Mouse (Mus musculus): ENCODE data around the gene Polh.
A peak's percentile ranks its signal among the peaks of the same experiment; 100 is the strongest.

The Polh gene

DNA sequence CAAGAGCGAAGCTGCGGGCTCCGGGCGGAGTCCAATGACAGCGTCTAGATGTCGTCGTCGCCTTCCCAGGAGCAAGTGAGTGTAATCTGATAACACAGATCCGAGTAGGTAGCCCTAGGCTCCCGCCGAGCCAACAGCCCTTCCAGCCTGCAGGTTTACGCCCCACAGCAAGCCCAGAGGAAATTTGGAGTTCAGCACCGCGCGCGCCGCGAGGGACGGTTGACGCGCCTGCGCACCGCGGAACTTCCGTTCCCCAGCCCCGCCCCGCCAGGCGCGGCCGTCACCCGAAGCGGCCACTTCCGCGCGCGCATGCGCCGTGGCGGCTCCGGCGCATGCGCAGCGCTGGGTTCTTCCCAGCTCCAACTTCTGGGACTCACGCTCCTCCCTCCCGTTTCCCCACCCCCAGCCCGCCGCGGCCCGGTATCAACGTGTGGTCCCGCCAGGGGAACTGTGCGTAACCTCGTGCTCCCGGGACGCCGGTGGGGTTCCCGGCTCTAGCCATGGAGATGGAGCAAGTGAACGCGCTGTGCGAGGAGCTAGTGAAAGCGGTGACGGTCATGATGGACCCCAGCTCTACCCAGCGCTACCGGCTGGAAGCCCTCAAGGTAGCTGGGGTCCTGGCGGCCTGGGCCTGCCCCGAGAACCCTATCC is at the start of gene Polh, which contains the start of gene Xpo5:
Polh (minus strand) TSS at position 225 of the 651 bp plus-strand sequence.
Xpo5 (plus strand) TSS at position 362 of the 651 bp plus-strand sequence.
- DNase-seq, result peak; percentile 92

DNA sequence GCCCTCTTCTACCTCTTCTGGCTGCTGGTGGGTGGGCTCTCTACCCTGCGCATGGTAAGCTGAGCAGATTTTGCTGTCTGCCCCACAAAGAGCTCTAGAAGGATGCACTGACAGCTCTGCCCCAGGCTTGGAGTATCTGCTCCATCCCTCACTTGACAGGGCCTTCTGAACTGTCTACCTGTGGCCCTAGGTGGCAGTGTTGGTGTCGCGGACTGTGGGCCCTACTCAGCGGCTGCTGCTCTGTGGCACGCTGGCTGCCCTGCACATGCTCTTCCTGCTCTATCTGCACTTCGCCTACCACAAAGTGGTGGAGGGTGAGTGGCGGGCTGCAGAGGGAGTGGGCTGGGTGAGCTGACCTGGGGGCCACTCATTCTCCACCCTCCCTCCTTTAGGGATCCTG is 48.7 kb upstream of the Polh start:
- no peak for DNase-seq

DNA sequence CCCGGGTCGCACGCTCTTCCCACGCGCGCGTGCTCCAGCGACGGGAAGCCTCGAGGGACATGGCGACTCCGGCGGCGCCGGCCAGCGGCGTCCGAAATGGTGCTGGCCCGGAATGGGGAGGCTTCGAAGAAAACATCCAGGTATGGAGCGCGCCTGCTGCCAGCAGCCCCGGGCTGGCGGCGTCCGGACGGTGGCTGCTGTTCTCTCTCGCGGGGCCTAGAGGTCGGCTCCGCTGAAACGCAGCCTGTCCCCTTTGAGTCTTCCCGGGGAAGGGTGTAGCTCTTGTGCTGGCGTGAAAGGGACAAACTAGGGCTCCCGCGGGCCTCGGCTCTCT is 45.7 kb upstream of the Polh start:
- DNase-seq, result no peak

DNA sequence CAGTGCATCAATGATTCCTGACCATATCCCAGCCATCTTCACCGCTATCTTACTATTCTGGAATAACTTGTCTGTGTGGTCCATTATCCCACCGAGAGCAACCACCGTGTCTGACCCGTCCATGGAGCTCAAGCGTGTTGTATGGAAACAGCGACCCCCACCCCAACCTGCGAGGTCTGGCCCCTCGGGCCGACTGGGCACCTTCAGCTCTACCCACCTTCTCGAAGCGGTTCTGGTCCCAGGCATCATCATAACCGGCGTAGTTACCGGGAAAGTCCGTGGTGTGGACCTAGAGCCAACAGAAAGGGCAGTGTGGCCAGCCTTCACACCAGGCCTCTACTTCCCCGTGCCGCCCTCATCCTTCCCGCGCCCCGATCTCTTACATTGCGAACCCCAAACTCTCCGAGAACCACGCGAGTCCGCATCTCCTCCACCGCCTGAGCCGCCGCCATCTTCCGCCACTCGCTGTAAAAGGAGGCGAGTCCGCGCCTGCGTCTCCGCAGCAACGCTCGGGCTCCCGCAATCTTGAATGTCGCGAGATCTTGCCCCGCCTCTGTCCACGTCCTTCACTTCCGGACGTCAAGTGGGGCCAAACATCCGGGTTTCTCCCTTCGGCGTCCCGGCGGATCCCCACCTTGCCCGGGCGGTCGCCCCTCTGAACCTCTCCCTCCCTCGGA is 45.2 kb upstream of the Polh start, which contains the start of the genes Polr1c and Yipf3:
Polr1c (minus strand) TSS at position 543 of the 677 bp plus-strand sequence.
Yipf3 (plus strand) TSS at position 569 of the 677 bp plus-strand sequence.
- peak; percentile 97 for DNase-seq

DNA sequence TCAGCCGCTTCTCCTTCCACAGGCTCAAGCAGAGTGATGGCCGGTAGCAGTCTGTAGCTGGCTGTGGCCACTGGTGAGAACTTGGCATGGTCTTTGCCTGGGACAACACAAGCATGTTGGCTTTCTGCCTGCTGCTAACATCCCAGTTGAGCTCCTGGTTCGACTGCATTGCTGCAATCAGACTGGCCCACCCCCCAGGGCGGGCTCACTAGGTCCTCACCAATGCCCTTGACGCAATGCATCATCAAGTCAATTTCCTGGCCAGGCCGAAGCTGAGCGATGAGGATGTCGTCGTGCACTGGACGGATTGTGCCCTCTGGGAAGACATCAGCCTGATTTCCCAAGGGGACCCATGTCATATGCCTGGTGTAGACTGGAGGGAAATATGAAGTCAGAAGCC is 42.1 kb upstream of the Polh start:
- peak; percentile 83 for DNase-seq

DNA sequence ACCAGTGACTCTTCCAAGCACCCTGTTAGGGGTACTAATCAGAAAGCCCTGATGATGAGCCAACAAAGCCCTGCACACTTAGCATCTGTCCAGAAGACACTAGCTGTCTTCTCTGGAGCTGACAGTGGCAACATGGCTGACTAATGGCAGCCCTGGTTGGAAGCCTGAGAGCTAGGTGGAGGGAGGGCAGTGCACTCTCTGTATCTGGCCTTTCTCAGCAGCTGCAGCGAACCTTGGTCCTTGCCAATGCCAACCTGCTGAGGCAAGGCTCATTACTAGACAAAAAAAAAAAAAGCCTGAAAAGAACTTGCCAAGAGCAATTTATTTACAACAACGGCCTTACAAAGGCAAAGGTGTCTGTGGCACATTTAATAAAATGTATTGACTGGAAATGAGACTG is 41.2 kb upstream of the Polh start:
- no peak for DNase-seq

DNA sequence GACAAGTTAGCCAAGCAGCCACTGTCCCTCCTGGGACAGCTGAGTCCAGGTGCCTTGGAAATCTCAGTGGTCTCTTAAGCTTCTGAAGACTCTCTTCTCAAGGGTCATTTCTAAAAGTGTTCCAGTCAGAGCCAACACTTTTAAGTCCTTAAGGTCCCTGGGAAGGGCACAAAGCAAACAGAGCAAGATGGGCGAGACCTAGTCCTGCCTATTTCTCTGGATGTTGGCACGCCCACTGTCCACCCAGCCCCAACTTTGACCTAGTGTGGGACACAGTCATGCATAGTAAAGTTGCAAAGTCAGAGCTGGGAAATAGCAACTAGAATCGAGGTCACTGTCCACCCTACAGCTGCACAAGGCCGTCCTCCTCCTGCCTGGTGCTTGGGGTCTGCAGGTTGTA is 40.5 kb upstream of the Polh start:
- DNase-seq, result peak; percentile 85

DNA sequence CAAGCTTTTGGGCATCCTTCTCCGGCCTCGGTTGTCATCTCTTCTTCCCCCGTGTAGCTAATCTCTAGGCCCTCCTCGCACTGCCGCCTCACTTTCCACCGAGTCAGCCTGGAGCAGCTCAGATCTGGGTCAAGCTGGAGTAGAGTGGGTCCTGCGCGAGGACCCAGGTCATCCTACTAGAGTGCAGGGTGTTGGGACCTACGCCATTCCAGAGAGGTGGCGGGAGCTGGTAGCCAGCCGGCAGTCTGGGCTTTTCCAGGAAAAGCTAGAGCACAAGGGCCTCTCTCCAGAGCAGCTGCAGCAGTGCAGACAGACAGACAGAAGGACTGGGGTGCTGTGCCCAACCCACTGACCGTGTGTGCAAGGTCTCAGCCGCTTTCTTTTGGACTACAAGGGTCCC is 39.8 kb upstream of the Polh start:
- DNase-seq, result peak; percentile 39

DNA sequence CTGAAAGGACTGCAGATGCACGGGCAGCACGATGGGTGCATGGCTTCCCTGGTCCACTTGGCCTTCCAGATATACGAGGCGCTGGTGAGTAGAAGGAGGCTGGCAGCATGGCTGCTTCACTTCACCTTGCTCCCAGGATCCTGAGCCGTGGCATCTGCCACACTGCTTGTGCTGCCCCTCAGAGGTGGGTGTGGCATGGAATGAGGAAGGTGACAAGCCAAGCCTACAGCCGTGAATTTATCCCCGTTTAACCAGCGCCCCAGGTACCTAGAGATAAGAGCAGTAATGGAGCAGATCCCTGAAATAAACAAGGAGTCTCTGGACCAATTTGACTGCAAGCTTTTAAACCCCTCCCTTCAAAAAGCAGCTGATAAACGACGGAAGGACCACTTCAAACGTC is 39.0 kb upstream of the Polh start:
- peak; percentile 35 for DNase-seq

DNA sequence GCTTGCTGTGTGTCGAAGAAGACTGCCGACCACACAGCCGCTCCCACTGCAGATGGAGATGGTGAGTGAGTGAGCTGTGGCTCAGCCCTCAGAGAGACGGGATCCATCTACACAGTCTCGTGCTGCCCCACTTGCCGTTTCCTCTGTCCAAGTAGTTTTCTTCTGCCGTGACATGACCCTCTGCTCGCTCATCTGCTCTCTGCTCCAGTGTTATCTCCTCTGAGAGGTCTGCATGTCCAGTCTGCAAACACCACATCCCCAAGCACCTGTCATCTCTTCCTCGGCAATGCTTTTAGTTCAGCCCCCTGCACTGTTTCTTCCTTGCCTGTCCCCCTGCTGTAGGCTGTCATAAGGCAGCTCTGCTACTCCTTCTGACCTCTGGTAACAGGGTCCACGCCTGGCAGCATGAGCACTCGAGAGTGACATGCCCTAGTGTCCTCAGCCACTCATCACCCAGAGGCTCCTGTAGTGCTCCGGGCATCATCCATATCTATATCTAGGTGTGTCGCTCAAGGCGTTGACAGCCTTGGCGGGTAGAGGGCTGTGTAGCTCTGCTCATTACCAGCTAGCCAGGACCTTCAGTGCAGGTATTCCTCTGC is 37.2 kb upstream of the Polh start:
- no peak for DNase-seq

DNA sequence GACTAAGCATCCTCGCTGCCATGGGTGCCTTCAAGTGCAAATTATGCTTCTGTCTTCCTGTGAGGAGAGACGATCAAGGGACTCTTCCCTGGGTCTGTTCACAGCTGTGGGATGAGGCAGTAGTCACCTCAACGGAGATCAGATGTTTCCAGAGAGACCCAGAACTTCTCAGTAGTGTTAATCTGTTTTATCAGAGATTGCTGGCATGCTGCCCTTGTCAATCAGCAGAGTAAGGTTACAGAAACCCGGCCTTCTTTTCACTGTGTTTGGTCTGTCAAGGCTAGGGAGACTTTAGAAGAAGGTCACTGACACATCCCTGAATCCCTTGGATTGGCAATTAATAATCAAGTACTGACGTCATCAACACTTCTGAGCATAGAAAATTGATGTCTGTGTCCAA is 35.0 kb upstream of the Polh start:
- no peak for DNase-seq

DNA sequence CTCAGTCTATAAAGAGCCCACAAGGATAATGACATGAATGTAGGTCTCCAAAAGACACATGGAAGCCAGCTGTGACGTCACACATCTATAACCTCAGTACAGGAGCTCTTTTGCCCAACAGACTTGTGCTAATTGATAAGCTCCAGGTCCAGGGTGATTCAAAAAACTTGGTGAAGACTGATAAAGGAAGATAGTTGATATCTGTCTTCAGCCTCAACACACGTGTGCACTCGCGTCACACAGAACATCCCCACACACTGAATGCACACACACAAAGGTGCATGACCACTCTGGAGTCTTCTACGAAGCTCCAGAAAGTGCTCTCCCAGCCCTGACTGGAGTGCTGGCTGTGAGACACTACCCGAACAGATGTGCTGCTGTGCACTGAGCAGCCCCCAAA is 34.6 kb upstream of the Polh start:
- no peak for DNase-seq

DNA sequence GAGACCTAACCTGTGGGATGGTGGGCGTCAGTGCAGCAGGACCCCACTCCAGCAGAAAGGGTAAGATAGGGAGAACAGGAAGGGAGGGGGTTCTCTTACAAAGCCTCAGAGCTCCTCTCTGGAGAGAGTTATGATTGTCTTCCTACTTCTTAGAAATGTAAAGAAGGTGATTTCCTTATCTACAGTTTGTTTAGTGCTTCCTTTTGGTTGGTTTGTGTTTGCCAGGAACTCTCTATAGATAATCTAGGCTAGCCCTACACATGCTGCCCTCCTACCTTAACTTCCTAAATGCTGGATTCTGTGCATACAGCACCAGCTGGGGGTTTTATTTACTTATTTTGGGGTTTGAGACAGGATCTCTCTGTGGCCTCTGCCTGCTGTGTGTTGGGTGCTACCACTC is 33.6 kb upstream of the Polh start:
- no peak for DNase-seq

DNA sequence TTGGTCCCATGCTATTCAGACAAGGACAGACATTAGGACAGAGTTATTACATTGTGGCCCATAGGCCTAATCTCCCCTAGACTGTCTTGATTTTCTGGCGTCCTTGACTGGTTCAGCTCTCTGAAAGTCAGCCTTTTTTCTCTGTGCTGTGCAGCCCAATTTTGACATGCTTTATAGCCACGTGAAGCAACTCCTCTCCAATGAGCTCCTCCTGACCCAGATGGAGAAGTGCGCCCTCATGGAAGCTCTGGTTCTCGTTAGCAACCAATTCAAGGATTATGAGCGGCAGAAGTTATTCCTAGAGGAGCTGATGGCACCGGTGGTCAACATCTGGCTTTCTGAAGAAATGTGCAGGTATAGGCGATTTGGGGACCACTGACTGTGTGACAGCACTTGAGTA is 25.1 kb upstream of the Polh start:
- DNase-seq, result no peak

DNA sequence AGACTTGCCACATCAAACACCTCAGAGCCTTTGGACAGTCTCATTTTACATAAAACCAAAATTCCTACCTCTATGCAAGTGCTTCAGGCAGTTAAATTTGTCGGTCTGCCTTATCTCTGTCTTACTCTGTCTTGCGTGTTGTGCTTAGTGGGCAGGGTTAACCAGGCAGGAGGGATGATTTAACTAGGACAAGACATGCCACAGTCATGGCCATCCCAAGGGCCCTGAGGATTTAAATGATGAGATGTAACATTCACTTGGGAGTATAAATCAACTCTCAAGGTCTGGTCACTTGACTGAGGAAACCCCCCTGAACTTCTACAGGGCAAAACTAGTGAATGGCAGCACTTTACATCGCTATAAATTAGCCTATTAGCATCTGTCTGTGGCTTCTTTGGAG is 19.2 kb upstream of the Polh start:
- DNase-seq, result no peak

DNA sequence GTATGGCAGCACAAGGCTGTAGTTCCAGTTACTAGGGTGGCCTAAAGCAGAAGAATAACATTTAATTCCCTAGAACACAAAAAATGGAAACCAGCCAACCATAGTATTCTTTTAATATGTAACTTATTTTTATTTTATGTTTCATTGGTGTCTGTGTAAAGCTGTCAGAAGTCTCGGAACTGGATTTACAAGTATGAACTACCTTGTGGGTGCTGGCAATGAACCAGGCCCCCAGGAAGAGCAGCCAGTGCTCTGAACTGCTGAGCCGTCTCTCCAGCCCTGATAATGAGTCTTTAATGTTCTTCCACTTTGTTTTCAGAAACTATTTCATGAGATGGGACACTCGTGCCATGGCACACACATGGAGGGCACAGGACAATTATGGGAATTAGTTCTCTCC is 8.1 kb upstream of the Polh start:
- no peak for DNase-seq

DNA sequence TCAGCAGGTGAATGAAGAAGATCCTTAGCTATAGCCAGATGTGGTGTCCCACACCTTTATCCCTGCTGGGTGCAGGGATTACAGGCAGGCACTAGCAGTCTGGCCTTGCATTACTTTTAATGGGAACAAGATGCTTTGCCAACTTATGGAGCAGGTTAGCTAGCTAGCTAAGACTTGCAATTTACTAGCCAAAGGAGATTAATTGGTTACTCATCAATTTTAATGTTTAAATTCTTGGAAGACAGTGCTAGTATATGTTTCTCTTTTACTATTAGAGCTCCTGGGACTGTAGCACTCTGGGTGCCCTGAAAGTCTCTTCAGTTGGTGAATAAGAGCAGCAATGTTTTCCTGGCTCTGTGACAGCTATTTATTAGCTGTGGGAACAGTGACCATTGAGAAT is 4.2 kb upstream of the Polh start:
- DNase-seq, result no peak

DNA sequence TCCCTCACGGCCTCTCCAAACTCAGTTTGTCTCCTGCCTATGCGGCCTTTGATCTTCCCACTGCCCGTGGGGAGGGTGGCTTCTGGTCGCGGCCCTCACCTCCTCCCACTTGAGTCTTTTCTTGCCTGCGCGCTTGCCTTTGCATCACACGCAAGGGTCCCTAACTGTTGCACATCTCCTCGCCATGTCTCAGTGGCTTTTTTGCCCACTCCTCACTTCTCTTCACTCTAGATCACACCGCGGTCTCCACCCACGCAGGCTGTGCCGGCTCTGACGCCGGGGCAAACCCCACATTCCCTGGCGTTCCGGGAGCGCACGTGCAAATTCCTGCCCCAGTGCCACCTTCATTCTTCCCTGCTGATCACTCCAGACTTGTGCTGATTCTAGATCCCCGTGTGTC is 633 bp upstream of the Polh start:
- DNase-seq, result peak; percentile 15

DNA sequence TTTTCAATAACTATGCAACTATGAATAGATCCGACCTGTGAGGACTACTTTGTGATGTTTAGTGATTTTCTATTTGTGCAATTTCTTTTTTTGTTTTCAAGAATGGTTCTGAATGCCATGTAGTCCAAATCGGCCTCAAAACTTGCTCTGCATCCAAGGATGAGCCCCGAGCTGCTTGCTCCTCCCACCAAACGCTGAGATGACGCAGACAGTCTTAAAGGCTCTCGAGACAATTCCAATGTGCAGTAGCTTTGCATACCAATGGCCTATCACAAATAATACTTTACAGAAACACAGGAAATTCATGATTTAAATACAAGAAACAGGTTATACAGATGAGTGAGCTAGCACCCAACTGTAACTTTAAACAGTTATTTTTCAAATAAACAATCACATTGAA is 1.3 kb downstream of the Polh start:
- DNase-seq, result no peak

DNA sequence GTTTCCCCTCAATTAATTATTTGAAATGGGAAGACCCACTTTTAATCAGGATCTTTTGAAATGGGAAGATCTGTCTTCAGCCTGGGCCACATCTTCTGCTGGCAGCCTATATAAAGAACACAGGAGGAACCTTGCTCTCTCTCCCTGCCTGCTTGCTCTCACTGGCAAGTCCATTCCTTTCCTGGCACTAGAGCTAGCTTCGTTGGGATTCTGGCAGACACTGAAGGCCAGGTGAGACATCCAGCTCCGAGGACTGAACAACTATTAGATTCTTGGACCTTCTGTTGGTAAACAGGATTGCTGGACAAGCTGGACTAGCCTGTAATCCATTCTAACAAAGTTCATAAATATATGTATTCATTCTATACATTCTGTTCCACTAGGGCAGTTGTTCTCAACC is 13.6 kb downstream of the Polh start:
- no peak for DNase-seq

DNA sequence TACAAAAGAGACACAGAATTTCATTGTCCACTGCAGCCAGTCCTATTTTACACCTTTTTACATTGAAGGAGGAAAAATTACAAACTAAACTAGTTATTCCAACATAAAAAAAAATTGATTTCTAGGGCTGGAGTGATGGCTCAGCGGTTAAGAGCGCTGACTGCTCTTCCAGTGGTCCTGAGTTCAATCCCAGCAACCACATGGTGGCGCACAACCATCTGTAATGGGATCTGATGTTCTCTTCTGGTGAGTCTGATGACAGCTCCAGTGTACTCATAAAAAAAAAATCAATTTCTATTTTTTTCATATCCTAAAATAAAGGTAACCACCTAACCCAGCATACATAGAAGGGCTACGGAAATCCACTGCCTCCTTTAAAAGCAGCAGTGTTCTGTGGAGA is 20.2 kb downstream of the Polh start:
- DNase-seq, result peak; percentile 49

DNA sequence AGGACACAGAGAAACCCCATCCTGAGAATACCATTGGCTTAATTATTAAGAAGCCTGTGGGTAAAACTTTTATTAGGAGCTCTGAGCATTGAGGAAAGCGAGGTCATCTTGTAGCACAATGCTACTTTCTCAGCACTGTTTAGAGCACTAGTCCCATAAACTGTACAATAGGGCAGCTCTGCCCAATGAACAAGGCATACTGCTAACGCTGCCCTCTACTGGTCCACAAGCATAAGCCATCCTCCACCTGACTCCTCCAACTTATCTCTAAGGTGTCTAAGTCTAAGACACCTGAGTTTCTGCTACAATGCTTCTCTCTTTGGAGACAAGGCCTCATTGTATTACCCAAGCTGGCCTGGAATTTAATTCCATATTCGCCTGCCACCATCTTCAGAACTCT is 31.9 kb downstream of the Polh start:
- DNase-seq, result peak; percentile 64

DNA sequence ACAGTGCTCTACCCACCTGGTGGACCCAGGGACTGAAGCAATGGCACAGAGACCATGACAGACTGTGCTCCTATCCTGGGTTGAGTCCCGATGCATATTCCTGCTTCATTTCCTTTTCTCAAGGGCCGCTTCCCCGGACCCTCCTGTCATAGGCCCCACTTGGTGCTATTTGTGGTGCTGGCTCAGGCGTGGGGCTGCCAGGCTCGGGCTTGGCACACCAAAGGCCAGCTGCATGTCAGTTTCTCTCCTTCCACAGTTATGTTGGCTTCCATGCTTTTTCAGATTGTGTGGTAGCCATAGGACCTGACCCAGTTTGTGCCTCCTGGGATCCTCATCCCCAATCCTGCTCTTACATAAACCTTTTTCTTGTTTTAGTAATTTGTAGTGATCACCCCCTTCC is 33.7 kb downstream of the Polh start:
- no peak for DNase-seq

DNA sequence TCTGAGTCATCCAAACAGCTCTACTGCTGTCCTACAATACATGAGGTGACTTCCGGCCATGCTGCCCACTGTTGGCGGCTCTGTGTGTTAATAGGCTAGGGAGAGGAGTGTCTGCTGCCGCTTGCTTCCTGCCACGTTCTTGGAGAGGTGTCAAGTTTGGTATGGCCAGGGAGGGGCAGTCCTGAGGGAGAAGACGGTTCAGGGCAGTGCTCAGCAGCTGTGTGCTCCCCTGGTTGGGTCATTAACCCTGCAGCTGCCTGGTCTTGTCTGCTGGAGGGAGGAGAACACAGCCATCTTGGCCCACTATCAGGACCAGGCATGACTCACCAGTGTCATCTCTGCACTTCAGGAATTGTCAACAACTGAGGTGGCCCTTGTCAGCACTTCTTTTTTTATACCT is 34.1 kb downstream of the Polh start:
- no peak for DNase-seq

DNA sequence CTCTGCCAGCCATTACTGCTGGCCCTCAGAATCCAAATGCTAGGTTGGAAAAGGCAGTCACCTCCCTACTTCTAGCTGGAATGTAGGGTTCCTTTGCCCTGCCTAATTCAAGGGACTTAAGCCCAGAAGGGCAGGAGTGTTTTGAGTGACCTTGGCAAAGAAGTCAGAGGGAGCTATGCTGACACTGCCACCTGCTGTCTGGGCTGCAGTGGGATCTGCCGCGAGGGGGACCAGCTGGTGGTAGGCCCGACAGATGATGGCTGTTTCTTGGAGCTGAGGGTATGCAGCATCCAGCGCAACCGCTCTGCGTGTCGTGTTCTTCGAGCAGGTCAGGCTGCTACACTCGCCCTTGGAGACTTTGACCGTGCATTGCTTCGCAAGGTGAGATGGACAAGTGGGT is 35.4 kb downstream of the Polh start:
- no peak for DNase-seq
